Mouse (Mus musculus) megakaryocyte-erythroid progenitor cell, adult 5 weeks (primary cell): ENCODE measurements around the gene Gm4791. TPM values are rescaled to one million over a fixed set of nuclear protein-coding genes. Genes with fewer than 3 reads are reported as not detected.

ENCODE experiments used
- polyA plus RNA-seq: library from polyadenylated mRNA; stranded (reverse); fragments of >175 nt; gene quantifications from 2 replicates; pipeline ENCODE4 v1.2.3, GENCODE M21; 2012

Gm4791 gene
- not detected in 2 replicates for polyA plus RNA-seq

DNA sequence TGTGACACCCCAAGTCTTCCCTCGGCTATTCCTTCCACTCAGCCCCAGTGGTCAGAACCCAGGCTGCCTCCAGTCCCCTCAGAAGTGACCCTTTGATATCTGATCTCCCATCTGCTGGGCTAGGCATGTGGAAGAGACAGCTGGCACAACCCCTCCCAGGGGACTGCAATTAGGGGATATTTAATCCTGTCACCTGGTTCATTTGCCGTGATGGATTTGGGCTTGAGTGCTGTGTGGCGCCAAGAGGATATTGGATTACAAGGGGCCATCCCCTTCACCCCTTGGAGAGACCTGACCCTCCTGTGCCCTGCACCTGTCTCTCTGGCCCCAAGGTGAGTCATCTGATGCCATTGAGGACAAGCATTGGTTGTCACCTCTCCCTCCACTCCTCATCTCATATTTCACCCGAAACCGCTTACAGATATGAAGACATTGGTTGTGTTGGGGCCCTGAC is at the start of gene Gm4791:
Gm4791 (plus strand) TSS at position 404 of the 454 bp plus-strand sequence.

